Mouse (Mus musculus) brain, embryonic 14.5 days (tissue): ENCODE data around the gene Tnrc6b.

Source experiments
- CTCF ChIP-seq: fragments of 200-500 bp; IDR thresholded peaks from 2 replicates; pipeline ENCODE4 v1.5.1; 2012; ENCODE audit warnings: inconsistent platforms, mild to moderate bottlenecking, moderate library complexity, borderline replicate concordance; ENCODE audit not compliant: insufficient read depth, insufficient read length; ENCODE audit errors: extremely low read depth
- POLR2A ChIP-seq: fragments of 200-500 bp; IDR thresholded peaks from 2 replicates; pipeline ENCODE4 v1.6.1; 2012; ENCODE audit warnings: mild to moderate bottlenecking, inconsistent platforms, borderline replicate concordance; ENCODE audit not compliant: poor library complexity, insufficient read depth, insufficient read length, severe bottlenecking; ENCODE audit errors: extremely low read depth

DNA sequence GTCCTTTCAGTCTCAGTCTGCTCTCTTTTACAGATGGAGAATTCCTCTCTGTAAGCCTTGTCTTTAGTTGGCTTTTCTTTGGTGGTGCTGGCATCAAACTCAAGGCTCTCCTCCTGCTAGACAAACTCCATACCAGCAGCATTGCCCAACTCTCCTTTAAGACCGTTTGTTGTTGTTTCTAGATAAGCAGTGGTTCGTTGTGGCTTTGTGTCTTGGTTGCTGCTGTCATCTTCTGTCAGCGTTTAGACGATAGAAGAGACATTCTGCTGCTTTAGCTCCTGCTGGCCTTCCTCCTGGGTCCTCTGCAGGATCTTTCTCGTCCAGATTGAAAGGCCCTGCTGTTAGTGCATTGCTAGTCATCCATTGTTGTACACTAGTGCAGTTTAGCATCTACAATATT is 37.9 kb downstream of the Tnrc6b start:
- TF ChIP-seq CTCF: no peak
- TF ChIP-seq POLR2A: no peak
